Mouse (Mus musculus) embryonic facial prominence, embryonic 14.5 days (tissue): Measurements from ENCODE around the gene Ugt1a7c. TPM values are rescaled to one million over a fixed set of nuclear protein-coding genes. Genes with fewer than 3 reads are reported as not detected.
"Not testable (repeated sequence)": the region's sequence is repeated elsewhere in the genome, so short reads cannot be mapped to it uniquely, and the experiment has no call there.

Experiments used
- ATAC-seq: fragments of 200-750 bp; cut with Nextera tagmentation; 2 replicates; pipeline ENCODE4 v1.8.0; 2017; ENCODE audit warnings: low read depth, moderate number of reproducible peaks, moderate TSS enrichment
- DNase-seq: peaks from one replicate; pipeline ENCODE4 v3.0.0-alpha.2; 2015; ENCODE audit warnings: low spot score
- H3K27ac ChIP-seq: fragments of 300-500 bp; sonication (generic); replicated peaks from 2 replicates; pipeline ENCODE4 v1.5.1; 2014; ENCODE audit warnings: low read depth, mild to moderate bottlenecking, low read length, moderate library complexity
- H3K27me3 ChIP-seq: fragments of 300-500 bp; sonication (generic); replicated peaks from 2 replicates; pipeline ENCODE4 v1.6.1; 2014; ENCODE audit warnings: low read length; ENCODE audit not compliant: control insufficient read depth, insufficient read depth
- H3K36me3 ChIP-seq: fragments of 300-500 bp; sonication (generic); 2 replicates; pipeline ENCODE4 v1.6.1; 2014; ENCODE audit warnings: low read length, mixed read lengths; ENCODE audit not compliant: control insufficient read depth, insufficient read depth
- H3K4me1 ChIP-seq: fragments of 300-500 bp; sonication (generic); 2 replicates; pipeline ENCODE4 v1.6.1; 2014; ENCODE audit warnings: antibody characterized with exemption, low read length; ENCODE audit not compliant: control insufficient read depth, insufficient read depth
- H3K4me2 ChIP-seq: fragments of 300-500 bp; sonication (generic); 2 replicates; pipeline ENCODE4 v1.6.1; 2014; ENCODE audit warnings: low read depth, mild to moderate bottlenecking, low read length, moderate library complexity, mixed read lengths
- H3K4me3 ChIP-seq: fragments of 300-500 bp; sonication (generic); 2 replicates; pipeline ENCODE4 v1.5.1; 2014; ENCODE audit warnings: low read depth, mild to moderate bottlenecking, low read length
- H3K9ac ChIP-seq: fragments of 300-500 bp; sonication (generic); 2 replicates; pipeline ENCODE4 v1.6.1; 2014; ENCODE audit warnings: low read depth, mild to moderate bottlenecking, low read length, moderate library complexity, mixed read lengths
- H3K9me3 ChIP-seq: fragments of 300-500 bp; sonication (generic); 2 replicates; pipeline ENCODE4 v1.6.1; 2016; ENCODE audit warnings: low read length; ENCODE audit not compliant: control insufficient read depth
- WGBS: fragments of 180-500 bp; shearing (Covaris S2); extraction: QIAGEN DNeasy Blood & Tissue Kit; methylation state at CpG from one replicate; pipeline ENCODE4 v1.1.7; 2014; 5-methylcytosine and 5-hydroxymethylcytosine counted together
- polyA plus RNA-seq: library from polyadenylated mRNA; unstranded; fragments of >200 nt; fragmentation: Nextera tagmentation; extraction: Ambion mirVana; gene quantifications from 2 replicates; pipeline ENCODE4 v1.2.1, GENCODE M21; 2014

Ugt1a7c gene
- polyA plus RNA-seq, 1 experiment from 2014 or later = 3.9 TPM

DNA sequence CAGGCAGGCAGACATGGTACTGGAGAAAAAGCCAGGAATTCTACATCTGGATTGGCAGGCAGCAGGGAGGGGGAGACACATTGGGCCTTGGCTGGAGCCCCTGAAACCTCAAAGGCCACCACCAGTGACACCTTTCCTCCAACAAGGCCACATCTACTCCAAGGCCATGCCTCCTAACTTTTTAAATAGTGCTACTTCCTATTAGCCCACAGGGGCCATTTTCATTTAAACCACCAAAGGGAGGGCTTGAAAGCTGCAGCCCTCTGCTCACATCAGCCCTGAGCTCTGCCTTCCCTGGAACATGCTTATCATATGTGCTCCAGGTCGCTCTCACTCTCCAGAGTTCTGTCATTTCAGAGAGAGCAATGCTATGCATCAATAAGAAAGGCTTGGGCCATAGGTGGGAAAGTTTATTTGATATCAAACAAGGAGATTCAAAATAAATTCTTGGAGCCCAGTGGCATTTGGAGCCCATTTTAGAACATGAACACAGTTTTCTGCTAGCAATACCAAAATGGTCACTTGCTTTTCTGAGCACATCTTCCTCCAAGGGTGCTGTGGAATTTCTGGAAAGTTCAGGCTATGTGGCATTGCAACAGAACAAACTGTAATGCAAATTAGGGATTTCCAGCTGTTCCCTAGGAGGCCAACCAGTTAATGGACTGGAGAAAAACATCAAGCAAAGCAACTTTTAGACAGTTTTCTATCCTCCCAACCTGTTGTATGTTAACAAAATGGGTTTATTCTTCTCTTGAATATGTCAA, 10.0 kb downstream of the Ugt1a7c start:
- Histone ChIP-seq H3K4me3 (no peak overlapping the region), H3K4me2 (no peak overlapping the region), H3K36me3 (no peaks in the 10 kb centered on the region), H3K27ac (no peak overlapping the region), H3K4me1 (no peaks in the 10 kb centered on the region), H3K9ac (no peak overlapping the region), H3K27me3 (no peaks in the 10 kb centered on the region), H3K9me3 (no peaks in the 10 kb centered on the region)
- WGBS = 72% methylated on average over 1 of the region's 1 CpGs
- DNase-seq (no peak), ATAC-seq (no peak)

GRCm38 (mm10) chr1:88105656-88106055, 10.8 kb downstream of the Ugt1a7c start:
- Histone ChIP-seq H3K9me3 (no peaks in the 10 kb centered on the region), H3K4me3 (no peak overlapping the region), H3K9ac (no peak overlapping the region), H3K4me1 (no peaks in the 10 kb centered on the region), H3K36me3 (no peaks in the 10 kb centered on the region), H3K4me2 (no peak overlapping the region), H3K27me3 (no peaks in the 10 kb centered on the region), H3K27ac (no peak overlapping the region)
- ATAC-seq = no peak
- no peak for DNase-seq
- WGBS = 57% methylated on average over 2 of the region's 2 CpGs

- ATAC-seq, H3K4me2 ChIP-seq, H3K27me3 ChIP-seq, H3K36me3 ChIP-seq, H3K4me3 ChIP-seq, DNase-seq, H3K9ac ChIP-seq, H3K4me1 ChIP-seq, H3K27ac ChIP-seq: not testable (repeated sequence)
- H3K9me3 ChIP-seq = 0 out of 2 replicates have a peak, but pooled peaks cover 10% of the 10 kb centered on the region
- 83% methylated on average over 2 of the region's 2 CpGs for WGBS
Observed at GRCm38 (mm10) chr1:88109027-88109557, 14.2 kb downstream of the Ugt1a7c start.

GRCm38 (mm10) chr1:88109604-88110003, 14.7 kb downstream of the Ugt1a7c start:
- not testable (repeated sequence) for ATAC-seq, H3K4me2 ChIP-seq

GRCm38 (mm10) chr1:88112769-88113168, 17.9 kb downstream of the Ugt1a7c start:
- not testable (repeated sequence) for H3K9ac ChIP-seq, DNase-seq, H3K4me3 ChIP-seq, H3K4me1 ChIP-seq, ATAC-seq, H3K36me3 ChIP-seq, H3K27ac ChIP-seq, H3K27me3 ChIP-seq, H3K4me2 ChIP-seq
- 0 out of 2 replicates have a peak, but pooled peaks cover 10% of the 10 kb centered on the region for H3K9me3 ChIP-seq
- WGBS = 97% methylated on average over 6 of the region's 6 CpGs

More at GRCm38 (mm10) chr1:88109604-88110003, 14.7 kb downstream of the Ugt1a7c start:
- H3K36me3 ChIP-seq, H3K27ac ChIP-seq, H3K9ac ChIP-seq, H3K4me1 ChIP-seq, H3K27me3 ChIP-seq, H3K4me3 ChIP-seq, DNase-seq: not testable (repeated sequence)
- H3K9me3 ChIP-seq = 0 out of 2 replicates have a peak, but pooled peaks cover 10% of the 10 kb centered on the region
- WGBS = 77% methylated on average over 2 of the region's 2 CpGs

DNA sequence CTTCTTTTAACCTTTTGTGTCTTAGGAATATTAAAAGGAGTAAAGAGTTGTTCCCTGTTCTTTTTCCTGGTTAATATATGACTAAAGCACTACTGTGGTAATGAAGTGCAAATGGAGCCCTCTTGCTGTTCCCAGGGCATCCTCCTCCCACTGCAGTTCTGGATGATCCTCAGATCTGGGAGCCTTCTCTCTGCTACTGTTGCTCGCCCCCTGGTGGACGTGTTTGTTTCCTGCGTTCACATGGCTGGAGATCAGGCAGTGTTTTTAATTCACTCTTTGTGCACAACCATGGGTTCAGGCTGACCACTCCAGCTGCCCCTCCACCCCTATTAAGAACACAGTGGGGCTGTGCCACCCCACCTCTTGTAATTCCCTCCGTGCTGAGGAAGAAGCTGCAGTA, 25.7 kb downstream of the Ugt1a7c start:
- not testable (repeated sequence) for H3K4me2 ChIP-seq, H3K27ac ChIP-seq, ATAC-seq, H3K9me3 ChIP-seq, DNase-seq, H3K27me3 ChIP-seq, H3K4me1 ChIP-seq, H3K9ac ChIP-seq, H3K4me3 ChIP-seq, H3K36me3 ChIP-seq
- WGBS = 21% methylated on average over 4 of the region's 4 CpGs

- not testable (repeated sequence) for ATAC-seq, H3K27ac ChIP-seq, DNase-seq
Observed at GRCm38 (mm10) chr1:88121521-88121920, 26.7 kb downstream of the Ugt1a7c start.

DNA sequence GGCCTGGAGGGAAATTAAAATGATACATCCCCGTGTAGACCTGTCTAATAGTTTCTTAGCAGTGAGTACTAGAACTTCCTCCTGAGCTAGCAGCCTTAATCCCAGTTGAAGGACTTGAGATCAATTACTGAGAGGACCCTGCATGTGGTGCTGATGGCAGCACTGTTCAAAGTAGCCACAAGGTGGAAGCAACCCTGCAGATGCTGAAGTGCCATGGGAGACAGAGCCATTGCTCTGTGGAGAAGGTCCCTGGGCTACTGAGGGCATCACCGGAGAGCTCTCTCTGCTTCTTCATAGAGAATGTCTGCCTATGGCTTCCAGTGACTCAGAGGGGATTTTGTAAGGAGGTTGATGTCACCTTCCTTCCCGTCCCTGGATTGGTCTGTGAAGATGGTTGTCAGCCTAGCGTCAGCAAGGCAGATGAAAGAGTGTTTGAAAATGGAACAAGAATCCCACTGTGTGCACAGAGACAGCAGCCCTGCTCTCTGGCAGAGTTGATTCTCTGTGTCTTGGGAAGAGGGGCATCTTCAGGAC, 31.0 kb downstream of the Ugt1a7c start:
- H3K4me1 ChIP-seq, H3K36me3 ChIP-seq, H3K27ac ChIP-seq, H3K27me3 ChIP-seq, H3K4me3 ChIP-seq, H3K9ac ChIP-seq, ATAC-seq, H3K4me2 ChIP-seq, DNase-seq, H3K9me3 ChIP-seq: not testable (repeated sequence)
- WGBS = 80% methylated on average over 2 of the region's 4 CpGs

More at GRCm38 (mm10) chr1:88121521-88121920, 26.7 kb downstream of the Ugt1a7c start:
- WGBS = no CpG with 5 or more reads among the region's 1 CpGs
- not testable (repeated sequence) for H3K9ac ChIP-seq, H3K27me3 ChIP-seq, H3K4me1 ChIP-seq, H3K9me3 ChIP-seq, H3K4me3 ChIP-seq, H3K4me2 ChIP-seq, H3K36me3 ChIP-seq
